Mouse (Mus musculus): ENCODE data around the gene Olfr544.
A peak's percentile ranks its signal among the peaks of the same experiment; 100 is the strongest.
"Not testable (repeated sequence)": the region's sequence is repeated elsewhere in the genome, so short reads cannot be mapped to it uniquely, and the experiment has no call there.

Olfr544 gene

GRCm38 (mm10) chr7:102488161-102488560, at the start of gene Olfr544:
TSS of gene Olfr544 (minus strand) at chr7:102488313.
- DNase-seq, result no peak

GRCm38 (mm10) chr7:102534449-102534848, 46.3 kb upstream of the Olfr544 start, which contains the start of gene Olfr547:
TSS of gene Olfr547 (plus strand) at chr7:102534749.
- DNase-seq, result no peak

- no peak for DNase-seq
Observed at GRCm38 (mm10) chr7:102529052-102529451, 40.9 kb upstream of the Olfr544 start.

GRCm38 (mm10) chr7:102517051-102517335, 28.9 kb upstream of the Olfr544 start:
- DNase-seq, result no peak

- no peak for DNase-seq
Observed at GRCm38 (mm10) chr7:102516261-102517050, 28.3 kb upstream of the Olfr544 start.

- DNase-seq, result no peak
Observed at GRCm38 (mm10) chr7:102514144-102514543, 26.0 kb upstream of the Olfr544 start.

GRCm38 (mm10) chr7:102512814-102513435, 24.8 kb upstream of the Olfr544 start:
- DNase-seq, result peak; percentile 84

GRCm38 (mm10) chr7:102511927-102512326, 23.8 kb upstream of the Olfr544 start:
- no peak for DNase-seq

GRCm38 (mm10) chr7:102509726-102510125, 21.6 kb upstream of the Olfr544 start:
- no peak for DNase-seq

GRCm38 (mm10) chr7:102508666-102509065, 20.6 kb upstream of the Olfr544 start:
- DNase-seq, result no peak

- DNase-seq, result no peak
Observed at GRCm38 (mm10) chr7:102508066-102508465, 20.0 kb upstream of the Olfr544 start.

GRCm38 (mm10) chr7:102506848-102507247, 18.7 kb upstream of the Olfr544 start:
- DNase-seq, result peak; percentile 67

GRCm38 (mm10) chr7:102501986-102502385, 13.9 kb upstream of the Olfr544 start:
- no peak for DNase-seq

- DNase-seq, result no peak
Observed at GRCm38 (mm10) chr7:102499473-102499872, 11.4 kb upstream of the Olfr544 start, which contains the start of gene Olfr545. TSS of gene Olfr545 (minus strand) at chr7:102499573.

- DNase-seq, result not testable (repeated sequence)
Observed at GRCm38 (mm10) chr7:102494416-102494815, 6.3 kb upstream of the Olfr544 start.

GRCm38 (mm10) chr7:102486105-102486504, 2.0 kb downstream of the Olfr544 start:
- peak; percentile 36 for DNase-seq

- DNase-seq, result not testable (repeated sequence)
Observed at GRCm38 (mm10) chr7:102484766-102485165, 3.3 kb downstream of the Olfr544 start.

- no peak for DNase-seq
Observed at GRCm38 (mm10) chr7:102483665-102484064, 4.4 kb downstream of the Olfr544 start.

GRCm38 (mm10) chr7:102481579-102481978, 6.5 kb downstream of the Olfr544 start, which contains the start of gene Olfr543:
TSS of gene Olfr543 (minus strand) at chr7:102481679.
- no peak for DNase-seq

GRCm38 (mm10) chr7:102480821-102481220, 7.3 kb downstream of the Olfr544 start:
- no peak for DNase-seq

GRCm38 (mm10) chr7:102479368-102480078, 8.6 kb downstream of the Olfr544 start:
- no peak for DNase-seq

- DNase-seq, result no peak
Observed at GRCm38 (mm10) chr7:102478926-102479325, 9.2 kb downstream of the Olfr544 start.

- no peak for DNase-seq
Observed at GRCm38 (mm10) chr7:102478425-102478824, 9.7 kb downstream of the Olfr544 start.

- no peak for DNase-seq
Observed at GRCm38 (mm10) chr7:102477377-102477776, 10.7 kb downstream of the Olfr544 start.
